Mouse (Mus musculus) cortical plate, adult 2 months (tissue): ENCODE results near the gene Ngb. TPM values are rescaled to one million over a fixed set of nuclear protein-coding genes. Genes with fewer than 3 reads are reported as not detected.

Source experiments
- H3K27ac ChIP-seq: fragments of 200-500 bp; 2 replicates; pipeline ENCODE4 v1.5.1; 2012; ENCODE audit warnings: low read length, control low read depth, inconsistent platforms; ENCODE audit not compliant: insufficient read depth
- H3K4me1 ChIP-seq: fragments of 200-500 bp; 2 replicates; pipeline ENCODE4 v1.6.1; 2011; ENCODE audit warnings: low read length; ENCODE audit not compliant: control insufficient read depth, insufficient read depth
- H3K4me3 ChIP-seq: fragments of 200-500 bp; 2 replicates; pipeline ENCODE4 v1.5.1; 2011; ENCODE audit warnings: mild to moderate bottlenecking, low read length, control low read depth; ENCODE audit not compliant: insufficient read depth
- CTCF ChIP-seq: fragments of 200-500 bp; IDR thresholded peaks from 2 replicates; pipeline ENCODE4 v1.5.1; 2011; ENCODE audit warnings: mild to moderate bottlenecking, control low read depth, low read length; ENCODE audit not compliant: insufficient read depth; ENCODE audit errors: extremely low read depth
- POLR2A ChIP-seq: fragments of 200-500 bp; IDR thresholded peaks from 2 replicates; pipeline ENCODE4 v1.6.1; 2011; ENCODE audit warnings: mild to moderate bottlenecking, low read length, control low read depth; ENCODE audit not compliant: insufficient read depth; ENCODE audit errors: extremely low read depth
- polyA plus RNA-seq: library from polyadenylated mRNA; depleted of rRNA; stranded (reverse); fragments of >200 nt; gene quantifications from 2 replicates; pipeline ENCODE4 v1.2.3, GENCODE M21; 2012; rRNA removed

The Ngb gene
- polyA plus RNA-seq = 8.9 and 9.5 TPM in 2 replicates

GRCm38 (mm10) chr12:87102165-87102631 lies at the start of gene Ngb:
Gene Ngb, minus strand, starts transcription at chr12:87102539.
- Histone ChIP-seq H3K4me1 (no peaks in the 10 kb centered on the region), H3K4me3 (peak within 1 kb of the TSS; percentile 30), H3K27ac (no peak within 1 kb of the TSS)
- TF ChIP-seq POLR2A (no peak), CTCF (no peak)

GRCm38 (mm10) chr12:87149471-87149870 lies 47.1 kb upstream of the Ngb start:
- TF ChIP-seq POLR2A (no peak), CTCF (no peak)
- peaks cover 2% of the 10 kb centered on the region; the same call in 1 of the 2 replicates for H3K4me1 ChIP-seq
- H3K27ac ChIP-seq = no peak overlapping the region
- no peak overlapping the region for H3K4me3 ChIP-seq

GRCm38 (mm10) chr12:87148136-87148535 lies 45.8 kb upstream of the Ngb start:
- TF ChIP-seq CTCF (no peak), POLR2A (no peak)
- peak overlapping the region; percentile 26 for H3K27ac ChIP-seq
- peaks cover 2% of the 10 kb centered on the region; the same call in 1 of the 2 replicates for H3K4me1 ChIP-seq
- peak overlapping the region; percentile 70 for H3K4me3 ChIP-seq

- TF ChIP-seq POLR2A = 0 out of 2 replicates have a peak, but pooled peaks have one; percentile 44
- no peak for TF ChIP-seq CTCF
- peak within 1 kb of the TSS; percentile 70 for H3K4me3 ChIP-seq
- H3K4me1 ChIP-seq = peaks cover 2% of the 10 kb centered on the region; the same call in 1 of the 2 replicates
- peak within 1 kb of the TSS; percentile 91 for H3K27ac ChIP-seq
These were observed 45.2 kb upstream of the Ngb start, which contains the start of gene Pomt2 for GRCm38 (mm10) chr12:87147395-87148089. Gene Pomt2, minus strand, starts transcription at chr12:87147968.

GRCm38 (mm10) chr12:87146966-87147365 lies 44.6 kb upstream of the Ngb start, which contains the start of gene Gstz1:
Gene Gstz1, plus strand, starts transcription at chr12:87147165.
- Histone ChIP-seq H3K27ac (peak within 1 kb of the TSS; percentile 91), H3K4me1 (peaks cover 2% of the 10 kb centered on the region; the same call in 1 of the 2 replicates)
- TF ChIP-seq POLR2A (peak; percentile 32; the same call in 1 of the 2 replicates), CTCF (no peak)

GRCm38 (mm10) chr12:87142156-87142555 lies 39.8 kb upstream of the Ngb start:
- H3K4me3 ChIP-seq = no peak overlapping the region
- TF ChIP-seq CTCF (no peak), POLR2A (no peak)
- H3K4me1 ChIP-seq = peaks cover 2% of the 10 kb centered on the region; the same call in 1 of the 2 replicates
- no peak overlapping the region for H3K27ac ChIP-seq

More at GRCm38 (mm10) chr12:87146966-87147365, 44.6 kb upstream of the Ngb start, which contains the start of gene Gstz1:
- H3K4me3 ChIP-seq = peak within 1 kb of the TSS; percentile 70

- H3K4me3 ChIP-seq = no peak overlapping the region
- no peak for TF ChIP-seq POLR2A
- TF ChIP-seq CTCF = no peak
- H3K4me1 ChIP-seq = no peaks in the 10 kb centered on the region
- H3K27ac ChIP-seq = no peak overlapping the region
These were observed 36.4 kb upstream of the Ngb start for GRCm38 (mm10) chr12:87138768-87139167.

GRCm38 (mm10) chr12:87138342-87138701 lies 36.0 kb upstream of the Ngb start:
- H3K4me3 ChIP-seq = no peak overlapping the region
- no peaks in the 10 kb centered on the region for H3K4me1 ChIP-seq
- TF ChIP-seq POLR2A = no peak
- no peak for TF ChIP-seq CTCF
- no peak overlapping the region for H3K27ac ChIP-seq

- TF ChIP-seq CTCF = no peak
- TF ChIP-seq POLR2A = no peak
- Histone ChIP-seq H3K4me3 (no peak overlapping the region), H3K4me1 (no peaks in the 10 kb centered on the region), H3K27ac (no peak overlapping the region)
These were observed 35.4 kb upstream of the Ngb start for GRCm38 (mm10) chr12:87137439-87138341.

- Histone ChIP-seq H3K4me1 (no peaks in the 10 kb centered on the region), H3K4me3 (no peak overlapping the region), H3K27ac (no peak overlapping the region)
- TF ChIP-seq POLR2A = no peak
- no peak for TF ChIP-seq CTCF
These were observed 30.4 kb upstream of the Ngb start for GRCm38 (mm10) chr12:87132784-87133183.
